Mouse (Mus musculus) testis, adult 2 months (tissue): ENCODE results near the gene Smarcd2.

Experiments
- CTCF ChIP-seq: fragments of 200-500 bp; IDR thresholded peaks from 2 replicates; pipeline ENCODE4 v1.5.1; 2012; ENCODE audit warnings: low read depth, mild to moderate bottlenecking, inconsistent platforms, low read length, moderate library complexity; ENCODE audit not compliant: control insufficient read depth, insufficient read depth, insufficient replicate concordance
- POLR2A ChIP-seq: fragments of 200-500 bp; IDR thresholded peaks from 2 replicates; pipeline ENCODE4 v1.6.1; 2012; ENCODE audit warnings: low read depth, mild to moderate bottlenecking, inconsistent platforms, low read length, moderate library complexity; ENCODE audit not compliant: control insufficient read depth

DNA sequence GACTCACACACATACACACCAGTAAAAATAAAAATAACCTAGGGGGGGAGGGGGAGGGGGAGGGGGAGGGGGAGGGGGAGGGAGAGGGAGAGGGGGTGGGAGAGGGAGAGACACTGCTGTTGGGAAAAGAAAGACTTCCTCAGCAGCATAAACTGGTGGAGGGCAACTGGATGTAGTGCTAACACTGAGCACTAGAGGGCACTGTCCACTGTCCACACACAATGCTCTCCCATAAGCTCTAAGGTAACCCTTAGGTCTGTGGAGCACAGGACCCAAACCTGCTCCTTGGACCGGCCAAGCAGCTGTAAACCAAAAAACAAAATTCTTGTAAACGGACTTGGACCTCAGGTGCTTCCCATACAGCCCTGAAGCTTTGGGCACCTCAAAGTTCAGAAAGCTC, 29.9 kb upstream of the Smarcd2 start:
- TF ChIP-seq CTCF (peak; percentile 76; the same call in 1 of the 2 replicates), POLR2A (no peak)
